Mouse (Mus musculus) midbrain, embryonic 11.5 days (tissue): Measurements from ENCODE around the gene Dcaf11. TPM values are rescaled to one million over a fixed set of nuclear protein-coding genes. Genes with fewer than 3 reads are reported as not detected.
A peak's percentile ranks its signal among the peaks of the same experiment; 100 is the strongest.

Experiments used
- ATAC-seq: fragments of 200-750 bp; cut with Nextera tagmentation; 2 replicates; pipeline ENCODE4 v1.8.0; 2017; ENCODE audit warnings: moderate TSS enrichment, moderate library complexity; ENCODE audit not compliant: low FRiP score
- DNase-seq: peaks from one replicate; pipeline ENCODE4 v3.0.0; 2015; ENCODE audit warnings: low spot score; ENCODE audit errors: missing footprints
- H3K27ac ChIP-seq: fragments of 300-500 bp; sonication (generic); 2 replicates; pipeline ENCODE4 v1.5.1; 2014; ENCODE audit warnings: low read depth, low read length
- H3K27me3 ChIP-seq: fragments of 300-500 bp; sonication (generic); 2 replicates; pipeline ENCODE4 v1.6.1; 2014; ENCODE audit warnings: mild to moderate bottlenecking, low read length, moderate library complexity, mixed read lengths; ENCODE audit not compliant: control insufficient read depth, insufficient read depth
- H3K36me3 ChIP-seq: fragments of 300-500 bp; sonication (generic); 2 replicates; pipeline ENCODE4 v1.6.1; 2014; ENCODE audit warnings: mild to moderate bottlenecking, low read length, moderate library complexity, mixed read lengths; ENCODE audit not compliant: control insufficient read depth, insufficient read depth
- H3K4me1 ChIP-seq: fragments of 300-500 bp; sonication (generic); 2 replicates; pipeline ENCODE4 v1.6.1; 2014; ENCODE audit warnings: low read length; ENCODE audit not compliant: control insufficient read depth, insufficient read depth
- H3K4me2 ChIP-seq: fragments of 300-500 bp; sonication (generic); 2 replicates; pipeline ENCODE4 v1.6.1; 2014; ENCODE audit warnings: mild to moderate bottlenecking, moderate library complexity
- H3K4me3 ChIP-seq: fragments of 300-500 bp; sonication (generic); 2 replicates; pipeline ENCODE4 v1.5.1; 2014; ENCODE audit warnings: low read depth, low read length
- H3K9ac ChIP-seq: fragments of 300-500 bp; sonication (generic); 2 replicates; pipeline ENCODE4 v1.6.1; 2014; ENCODE audit warnings: low read length
- H3K9me3 ChIP-seq: fragments of 300-500 bp; sonication (generic); 2 replicates; pipeline ENCODE4 v1.6.1; 2016; ENCODE audit warnings: low read length; ENCODE audit not compliant: control insufficient read depth
- WGBS: fragments of 180-500 bp; shearing (Covaris S2); extraction: QIAGEN DNeasy Blood & Tissue Kit; methylation state at CpG from one replicate; pipeline ENCODE4 v1.1.7; 2014; 5-methylcytosine and 5-hydroxymethylcytosine counted together
- polyA plus RNA-seq: library from polyadenylated mRNA; unstranded; fragments of >200 nt; fragmentation: Nextera tagmentation; extraction: Ambion mirVana; gene quantifications from 2 replicates; pipeline ENCODE4 v1.2.1, GENCODE M21; 2014

Dcaf11 gene
- polyA plus RNA-seq, 1 experiment from 2014 or later = 76.4 TPM

- H3K4me2 ChIP-seq = peak within 1 kb of the TSS; percentile 75
- no peaks in the 10 kb centered on the region for H3K27me3 ChIP-seq
- peak within 1 kb of the TSS; percentile 63 for H3K4me3 ChIP-seq
- H3K9ac ChIP-seq = peak within 1 kb of the TSS; percentile 86
- WGBS = under 1% methylated on average over 51 of the region's 51 CpGs
- peaks cover 1% of the 10 kb centered on the region; the same call in 1 of the 2 replicates for H3K36me3 ChIP-seq
- H3K27ac ChIP-seq = peak within 1 kb of the TSS; percentile 93
- ATAC-seq = peak; percentile 98
- peak; percentile 100 for DNase-seq
- peaks cover 9% of the 10 kb centered on the region for H3K4me1 ChIP-seq
- no peaks in the 10 kb centered on the region for H3K9me3 ChIP-seq
Measured at GRCm38 (mm10) chr14:55560202-55561073, 632 bp downstream of the Dcaf11 start, which contains the start of gene A730061H03Rik. Gene A730061H03Rik (minus strand): TSS chr14:55560406.

- Histone ChIP-seq H3K27ac (no peak overlapping the region), H3K4me1 (peaks cover 9% of the 10 kb centered on the region), H3K9ac (no peak overlapping the region), H3K27me3 (no peaks in the 10 kb centered on the region), H3K4me3 (no peak overlapping the region), H3K36me3 (peaks cover 4% of the 10 kb centered on the region; the same call in 1 of the 2 replicates), H3K4me2 (no peak overlapping the region), H3K9me3 (no peaks in the 10 kb centered on the region)
- no peak for ATAC-seq
- 89% methylated on average over 10 of the region's 10 CpGs for WGBS
- DNase-seq = no peak
Measured at GRCm38 (mm10) chr14:55561860-55562259, 2.1 kb downstream of the Dcaf11 start.

- Histone ChIP-seq H3K27me3 (no peaks in the 10 kb centered on the region), H3K4me2 (no peak overlapping the region), H3K9ac (no peak overlapping the region), H3K27ac (no peak overlapping the region), H3K4me1 (peaks cover 9% of the 10 kb centered on the region), H3K4me3 (no peak overlapping the region), H3K9me3 (no peaks in the 10 kb centered on the region), H3K36me3 (peaks cover 4% of the 10 kb centered on the region; the same call in 1 of the 2 replicates)
- ATAC-seq (no peak), DNase-seq (no peak)
- 87% methylated on average over 11 of the region's 11 CpGs for WGBS
Measured at GRCm38 (mm10) chr14:55563249-55563648, 3.4 kb downstream of the Dcaf11 start.

- Histone ChIP-seq H3K4me1 (peaks cover 6% of the 10 kb centered on the region), H3K4me3 (no peak overlapping the region), H3K27me3 (no peaks in the 10 kb centered on the region), H3K4me2 (no peak overlapping the region), H3K27ac (no peak overlapping the region), H3K36me3 (peaks cover 7% of the 10 kb centered on the region; the same call in 1 of the 2 replicates), H3K9ac (no peak overlapping the region), H3K9me3 (no peaks in the 10 kb centered on the region)
- DNase-seq (no peak), ATAC-seq (no peak)
- whole genome bisulfite sequencing = 88% methylated on average over 3 of the region's 3 CpGs
Measured at GRCm38 (mm10) chr14:55565748-55566147, 5.9 kb downstream of the Dcaf11 start.

DNA sequence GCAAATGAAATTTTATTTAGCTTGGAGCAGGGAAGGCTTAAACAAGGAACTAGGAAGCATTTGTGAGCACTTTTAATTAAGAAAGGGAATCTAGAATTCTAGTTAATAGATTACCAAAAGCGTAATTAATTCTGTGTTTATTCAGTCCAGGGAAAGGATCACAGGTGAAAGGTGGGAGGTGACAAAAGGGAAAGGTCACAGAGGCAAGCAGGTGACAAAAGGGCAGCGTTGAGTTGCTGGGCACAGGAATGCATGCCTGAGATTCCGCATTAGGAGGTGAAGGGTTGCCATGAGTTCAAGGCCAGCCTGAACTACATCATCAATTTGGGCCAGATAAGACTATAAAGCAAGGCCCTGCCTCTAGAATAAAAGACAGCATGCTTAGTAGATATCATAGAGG is 7.7 kb downstream of the Dcaf11 start:
- ATAC-seq (no peak), DNase-seq (no peak)
- Histone ChIP-seq H3K4me3 (no peak overlapping the region), H3K4me1 (no peaks in the 10 kb centered on the region), H3K36me3 (peaks cover 7% of the 10 kb centered on the region; the same call in 1 of the 2 replicates), H3K4me2 (no peak overlapping the region), H3K9ac (no peak overlapping the region), H3K27ac (no peak overlapping the region), H3K27me3 (no peaks in the 10 kb centered on the region), H3K9me3 (no peaks in the 10 kb centered on the region)
- WGBS = 90% methylated on average over 3 of the region's 3 CpGs

- H3K9ac ChIP-seq = no peak overlapping the region
- ATAC-seq = no peak
- H3K4me2 ChIP-seq = no peak overlapping the region
- 90% methylated on average over 2 of the region's 2 CpGs for WGBS
- H3K9me3 ChIP-seq = no peaks in the 10 kb centered on the region
- no peaks in the 10 kb centered on the region for H3K27me3 ChIP-seq
- DNase-seq = no peak
- H3K27ac ChIP-seq = no peak overlapping the region
- H3K4me1 ChIP-seq = no peaks in the 10 kb centered on the region
- peaks cover 4% of the 10 kb centered on the region; the same call in 1 of the 2 replicates for H3K36me3 ChIP-seq
- no peak overlapping the region for H3K4me3 ChIP-seq
Measured at GRCm38 (mm10) chr14:55570588-55570987, 10.8 kb downstream of the Dcaf11 start.

GRCm38 (mm10) chr14:55571760-55572159 is 12.0 kb downstream of the Dcaf11 start:
- peaks cover 3% of the 10 kb centered on the region; the same call in 1 of the 2 replicates for H3K36me3 ChIP-seq
- H3K4me2 ChIP-seq = no peak overlapping the region
- H3K4me1 ChIP-seq = no peaks in the 10 kb centered on the region
- DNase-seq (no peak), ATAC-seq (no peak)
- no peak overlapping the region for H3K9ac ChIP-seq
- H3K27ac ChIP-seq = no peak overlapping the region
- no peaks in the 10 kb centered on the region for H3K9me3 ChIP-seq
- H3K27me3 ChIP-seq = no peaks in the 10 kb centered on the region
- no peak overlapping the region for H3K4me3 ChIP-seq

DNA sequence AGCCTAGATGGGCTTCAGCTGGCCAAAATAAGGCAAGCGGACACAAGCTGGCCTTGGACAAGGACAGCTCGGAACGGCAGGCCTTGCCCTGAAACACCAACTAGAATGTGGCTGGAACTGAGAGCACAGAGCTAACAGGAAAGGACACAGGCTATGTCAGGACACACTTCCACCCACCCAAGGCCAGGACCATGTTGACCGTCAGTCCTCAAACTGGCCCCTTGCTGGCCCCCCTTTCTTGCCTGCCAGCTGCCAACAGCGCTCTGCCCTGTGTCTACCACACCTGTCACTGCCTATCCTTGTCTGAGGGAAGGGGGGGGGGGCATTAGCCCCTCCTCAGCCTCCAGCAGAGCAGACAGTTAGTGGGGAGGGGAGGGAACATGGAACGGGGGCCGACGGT is 15.5 kb downstream of the Dcaf11 start, which contains the start of gene Fitm1:
Fitm1 (plus strand) TSS at position 316 of the 400 bp plus-strand sequence.
- H3K27ac ChIP-seq = no peak within 1 kb of the TSS
- WGBS = 84% methylated on average over 7 of the region's 8 CpGs
- ATAC-seq = no peak

GRCm38 (mm10) chr14:55575711-55576110 is 15.9 kb downstream of the Dcaf11 start:
- H3K27me3 ChIP-seq = no peaks in the 10 kb centered on the region
- WGBS = 82% methylated on average over 13 of the region's 13 CpGs
- no peak for ATAC-seq
- H3K27ac ChIP-seq = no peak overlapping the region
- peaks cover 11% of the 10 kb centered on the region for H3K4me1 ChIP-seq
- H3K4me2 ChIP-seq = no peak overlapping the region
- no peak overlapping the region for H3K9ac ChIP-seq
- no peaks in the 10 kb centered on the region for H3K9me3 ChIP-seq
- peaks cover 1% of the 10 kb centered on the region; the same call in 1 of the 2 replicates for H3K36me3 ChIP-seq
- DNase-seq = no peak
- no peak overlapping the region for H3K4me3 ChIP-seq

More for the DNA sequence above, 15.5 kb downstream of the Dcaf11 start, which contains the start of gene Fitm1:
- H3K4me1 ChIP-seq = peaks cover 11% of the 10 kb centered on the region
- no peaks in the 10 kb centered on the region for H3K9me3 ChIP-seq
- no peaks in the 10 kb centered on the region for H3K36me3 ChIP-seq
- H3K27me3 ChIP-seq = no peaks in the 10 kb centered on the region
- H3K4me3 ChIP-seq = no peak within 1 kb of the TSS
- DNase-seq = no peak
- H3K9ac ChIP-seq = no peak within 1 kb of the TSS
- no peak within 1 kb of the TSS for H3K4me2 ChIP-seq
